Mouse (Mus musculus): ENCODE results near the gene Tango6.

- TF ChIP-seq CTCF (IDR thresholded peaks at IDR 0.05; ENCODE audit: extremely low read depth, insufficient read depth, insufficient read length, insufficient replicate concordance) = no peak
- no peak for TF ChIP-seq POLR2A (IDR thresholded peaks at IDR 0.05; ENCODE audit: low read depth, low read length)
These were observed 123.0 kb downstream of the Tango6 start for GRCm38 (mm10) chr8:106805859-106806258.
